Mouse (Mus musculus): Measurements from ENCODE around the gene Chmp5. TPM values are rescaled to one million over a fixed set of nuclear protein-coding genes. Genes with fewer than 3 reads are reported as not detected.

The Chmp5 gene
- polyA plus RNA-seq, 1 experiment from 2014 or later = 113 TPM

Small RNAs within 50 kb of the gene (microRNA-seq; reads per million reads assigned to microRNA genes)
- 2.7 reads per million, percentile 10 among the genes with 10 or more reads in this experiment for gene Mir3094

Other genes with a start within 250 kb of the Chmp5 start
- gene Aptx, start 245.2 kb upstream of the Chmp5 start, polyA plus RNA-seq (2014; fragmentation: Nextera tagmentation; extraction: Ambion mirVana) = 30.7 and 31.9 TPM in 2 replicates
- 497 and 506 TPM in 2 replicates for gene Dnaja1, start 226.3 kb upstream of the Chmp5 start, polyA plus RNA-seq (2014; fragmentation: Nextera tagmentation; extraction: Ambion mirVana)
- gene Smu1, start 190.5 kb upstream of the Chmp5 start, polyA plus RNA-seq (2014; fragmentation: Nextera tagmentation; extraction: Ambion mirVana) = 147 and 171 TPM in 2 replicates
- 36.0 and 45.8 TPM in 2 replicates for gene B4galt1, start 94.4 kb upstream of the Chmp5 start, polyA plus RNA-seq (2014; fragmentation: Nextera tagmentation; extraction: Ambion mirVana)
- gene Spink4, start 28.4 kb upstream of the Chmp5 start, polyA plus RNA-seq (2014; fragmentation: Nextera tagmentation; extraction: Ambion mirVana) = not detected in 2 replicates
- gene Bag1, start 113 bp upstream of the Chmp5 start, polyA plus RNA-seq (2014; fragmentation: Nextera tagmentation; extraction: Ambion mirVana) = 235 and 248 TPM in 2 replicates
- 58.6 and 103 TPM in 2 replicates for gene Nfx1, start 22.5 kb downstream of the Chmp5 start, polyA plus RNA-seq (2014; fragmentation: Nextera tagmentation; extraction: Ambion mirVana)
- gene Aqp7, start 99.7 kb downstream of the Chmp5 start, polyA plus RNA-seq (2014; fragmentation: Nextera tagmentation; extraction: Ambion mirVana) = 0.46 and 0.53 TPM in 2 replicates
- gene Aqp3, start 149.8 kb downstream of the Chmp5 start, polyA plus RNA-seq (2014; fragmentation: Nextera tagmentation; extraction: Ambion mirVana) = 12.8 and 13.3 TPM in 2 replicates
- gene Nol6, start 176.0 kb downstream of the Chmp5 start, polyA plus RNA-seq (2014; fragmentation: Nextera tagmentation; extraction: Ambion mirVana) = 18.0 and 32.9 TPM in 2 replicates
- 97.6 and 103 TPM in 2 replicates for gene Ube2r2, start 187.3 kb downstream of the Chmp5 start, polyA plus RNA-seq (2014; fragmentation: Nextera tagmentation; extraction: Ambion mirVana)

Data from kidney, embryonic 14.5 days (tissue).